ENCODE assay signal across 8 mouse cellular contexts in genomic region chr8:70439848-70440179, GRCm38 (mm10). TPM values are rescaled to one million over a fixed set of nuclear protein-coding genes. Genes with fewer than 3 reads are reported as not detected.
DNase-seq lines count a peak whose midpoint lies in the region; ATAC-seq and TF ChIP-seq lines count a peak whose summit lies in the region.

No protein-coding gene starts in this region.

- 0% methylated on average over 7 of the region's 7 CpGs for WGBS in cerebellum, adult 2 months
- WGBS in neural tube, embryonic 11.5 days = 11% methylated on average over 7 of the region's 7 CpGs
- 4% methylated on average over 7 of the region's 7 CpGs for WGBS in limb, embryonic 13.5 days
- 4% methylated on average over 7 of the region's 7 CpGs for WGBS in stomach, embryonic 14.5 days

- TF ChIP-seq POLR2A in cerebellum, adult 2 months (IDR thresholded peaks at IDR 0.05; ENCODE audit: borderline replicate concordance, insufficient read depth, low read length) = no peak

- no peak for TF ChIP-seq CTCF in cerebellum, adult 2 months (IDR thresholded peaks at IDR 0.05; ENCODE audit: borderline replicate concordance, insufficient read depth, low read depth, low read length)

- peaks cover 28% of the 10 kb centered on the region for H3K4me1 ChIP-seq in cerebellum, adult 2 months (ENCODE audit: control insufficient read depth, insufficient read depth, low read length)
- H3K4me1 ChIP-seq in neural tube, embryonic 11.5 days (ENCODE audit: control insufficient read depth, insufficient read depth, low read length) = peaks cover 7% of the 10 kb centered on the region; the same call in 1 of the 2 replicates
- peaks cover 26% of the 10 kb centered on the region for H3K4me1 ChIP-seq in limb, embryonic 13.5 days
- peaks cover 11% of the 10 kb centered on the region for H3K4me1 ChIP-seq in stomach, embryonic 14.5 days (ENCODE audit: control insufficient read depth, insufficient read depth, low read length)

- H3K4me3 ChIP-seq in cerebellum, adult 2 months (replicated peaks; ENCODE audit: insufficient read depth, low read depth, low read length) = peak overlapping the region; percentile 57
- peak overlapping the region; percentile 70 for H3K4me3 ChIP-seq in neural tube, embryonic 11.5 days (ENCODE audit: low read depth, low read length)
- peak overlapping the region; percentile 65 for H3K4me3 ChIP-seq in limb, embryonic 13.5 days
- peak overlapping the region; percentile 67 for H3K4me3 ChIP-seq in stomach, embryonic 14.5 days (ENCODE audit: low read depth, low read length)

- H3K4me2 ChIP-seq in neural tube, embryonic 11.5 days (ENCODE audit: low read depth) = peak overlapping the region; percentile 73
- H3K4me2 ChIP-seq in limb, embryonic 13.5 days (replicated peaks) = peak overlapping the region; percentile 90
- H3K4me2 ChIP-seq in stomach, embryonic 14.5 days (replicated peaks; ENCODE audit: low read depth, low read length) = peak overlapping the region; percentile 84

- no peaks in the 10 kb centered on the region; the same call in 1 of the 2 replicates for H3K36me3 ChIP-seq in neural tube, embryonic 11.5 days (ENCODE audit: control insufficient read depth, insufficient read depth, low read length)
- H3K36me3 ChIP-seq in limb, embryonic 13.5 days = no peaks in the 10 kb centered on the region; the same call in 1 of the 2 replicates
- no peaks in the 10 kb centered on the region for H3K36me3 ChIP-seq in stomach, embryonic 14.5 days (ENCODE audit: control insufficient read depth, insufficient read depth, low read length)

- DNase-seq in cerebellum, adult 2 months = no peak
- no peak for DNase-seq in cerebellum, adult 18-20 months
- no peak for DNase-seq in neural tube, embryonic 11.5 days (ENCODE audit: low spot score)
- DNase-seq in neural tube, embryonic 10.5 days (ENCODE audit: extremely low spot score, low spot score) = no peak
- DNase-seq in frontal cortex, postnatal 14 days (ENCODE audit: low spot score in 2 of 2) = no peak

- H3K27ac ChIP-seq in cerebellum, adult 2 months (ENCODE audit: insufficient read depth, low read length) = peak overlapping the region; percentile 36
- H3K27ac ChIP-seq in neural tube, embryonic 11.5 days (ENCODE audit: low read depth, low read length) = no peak overlapping the region
- no peak overlapping the region for H3K27ac ChIP-seq in limb, embryonic 13.5 days
- peak overlapping the region; percentile 52; the same call in 1 of the 2 replicates for H3K27ac ChIP-seq in stomach, embryonic 14.5 days (ENCODE audit: low read length)

- ATAC-seq in neural tube, embryonic 11.5 days (ENCODE audit: insufficient read depth, low FRiP score, low TSS enrichment) = no peak
- peak; percentile 78; the same call in 1 of the 2 replicates for ATAC-seq in limb, embryonic 13.5 days (ENCODE audit: low FRiP score, low read depth)
- ATAC-seq in stomach, embryonic 14.5 days (ENCODE audit: insufficient number of reproducible peaks, insufficient read depth, low FRiP score, low read depth) = no peak
- ATAC-seq in cerebellum, adult (ENCODE audit: insufficient number of reproducible peaks, low FRiP score, low TSS enrichment) = no peak

- H3K27me3 ChIP-seq in cerebellum, adult 2 months (ENCODE audit: control insufficient read depth, insufficient read depth, low read length) = no peaks in the 10 kb centered on the region
- H3K27me3 ChIP-seq in neural tube, embryonic 11.5 days (ENCODE audit: control insufficient read depth, insufficient read depth, low read length) = no peaks in the 10 kb centered on the region
- no peaks in the 10 kb centered on the region for H3K27me3 ChIP-seq in limb, embryonic 13.5 days
- no peaks in the 10 kb centered on the region for H3K27me3 ChIP-seq in stomach, embryonic 14.5 days (ENCODE audit: control insufficient read depth, insufficient read depth, low read length)

- H3K9ac ChIP-seq in neural tube, embryonic 11.5 days (ENCODE audit: low read length) = peak overlapping the region; percentile 70
- H3K9ac ChIP-seq in limb, embryonic 13.5 days = peak overlapping the region; percentile 71
- H3K9ac ChIP-seq in stomach, embryonic 14.5 days (replicated peaks; ENCODE audit: low read depth, low read length) = peak overlapping the region; percentile 55

- no peaks in the 10 kb centered on the region for H3K9me3 ChIP-seq in neural tube, embryonic 11.5 days (ENCODE audit: control insufficient read depth, low read length)
- H3K9me3 ChIP-seq in limb, embryonic 13.5 days = no peaks in the 10 kb centered on the region
- H3K9me3 ChIP-seq in stomach, embryonic 14.5 days (ENCODE audit: control insufficient read depth, low read depth, low read length) = no peaks in the 10 kb centered on the region

RNA-seq across cellular contexts. Expression of gene Crtc1, which starts 0.4 kb away (rescaled TPM):
- polyA plus RNA-seq in cerebellum, adult 2 months (2012; rRNA removed) = 90.2 and 105 TPM in 2 replicates
- polyA plus RNA-seq in neural tube, embryonic 11.5 days (2014; fragmentation: Nextera tagmentation; extraction: Ambion mirVana) = 16.1 and 17.9 TPM in 2 replicates
- polyA plus RNA-seq in limb, embryonic 13.5 days (2015; fragmentation: Nextera tagmentation; extraction: Ambion mirVana) = 26.7 and 29.9 TPM in 2 replicates
- polyA plus RNA-seq in stomach, embryonic 14.5 days (2014; fragmentation: Nextera tagmentation; extraction: Ambion mirVana) = 21.6 and 23.0 TPM in 2 replicates

RNA-seq across cellular contexts. Expression of gene Klhl26, which starts 37.0 kb away (rescaled TPM):
- 62.4 and 68.5 TPM in 2 replicates for polyA plus RNA-seq in cerebellum, adult 2 months (2012; rRNA removed)
- polyA plus RNA-seq in neural tube, embryonic 11.5 days (2014; fragmentation: Nextera tagmentation; extraction: Ambion mirVana) = 14.6 and 17.0 TPM in 2 replicates
- polyA plus RNA-seq in limb, embryonic 13.5 days (2015; fragmentation: Nextera tagmentation; extraction: Ambion mirVana) = 29.0 and 30.3 TPM in 2 replicates
- polyA plus RNA-seq in stomach, embryonic 14.5 days (2014; fragmentation: Nextera tagmentation; extraction: Ambion mirVana) = 20.9 and 22.1 TPM in 2 replicates

RNA-seq across cellular contexts. Expression of gene Tmem59l, which starts 47.3 kb away (rescaled TPM):
- 524 and 552 TPM in 2 replicates for polyA plus RNA-seq in cerebellum, adult 2 months (2012; rRNA removed)
- 19.3 and 20.7 TPM in 2 replicates for polyA plus RNA-seq in neural tube, embryonic 11.5 days (2014; fragmentation: Nextera tagmentation; extraction: Ambion mirVana)
- polyA plus RNA-seq in limb, embryonic 13.5 days (2015; fragmentation: Nextera tagmentation; extraction: Ambion mirVana) = 24.2 and 26.6 TPM in 2 replicates
- polyA plus RNA-seq in stomach, embryonic 14.5 days (2014; fragmentation: Nextera tagmentation; extraction: Ambion mirVana) = 4.8 and 6.4 TPM in 2 replicates

RNA-seq across cellular contexts. Expression of gene Crlf1, which starts 53.1 kb away (rescaled TPM):
- polyA plus RNA-seq in cerebellum, adult 2 months (2012; rRNA removed) = 3.8 and 4.0 TPM in 2 replicates
- polyA plus RNA-seq in neural tube, embryonic 11.5 days (2014; fragmentation: Nextera tagmentation; extraction: Ambion mirVana) = 3.4 and 3.7 TPM in 2 replicates
- polyA plus RNA-seq in limb, embryonic 13.5 days (2015; fragmentation: Nextera tagmentation; extraction: Ambion mirVana) = 83.3 and 85.0 TPM in 2 replicates
- 1.6 and 1.8 TPM in 2 replicates for polyA plus RNA-seq in stomach, embryonic 14.5 days (2014; fragmentation: Nextera tagmentation; extraction: Ambion mirVana)

Comparison
In these comparisons a context has a peak if more than half of its experiments do, and no peak if none do; other contexts are left out.
1. H3K27ac ChIP-seq: peak in cerebellum, adult 2 months (single experiment) and stomach, embryonic 14.5 days (single experiment); none in neural tube, embryonic 11.5 days (single experiment) and limb, embryonic 13.5 days (single experiment).
2. RNA of gene Tmem59l, which starts 47.3 kb away (polyA plus RNA-seq): 524 to 552 TPM in cerebellum, adult 2 months; 24.2 to 26.6 TPM in limb, embryonic 13.5 days, 19.3 to 20.7 TPM in neural tube, embryonic 11.5 days and 4.8 to 6.4 TPM in stomach, embryonic 14.5 days; every median in the first group is over 10 times any median in the second.
3. Peak in every context shown above with its lines, with median percentiles within 50 percentile points of each other: H3K4me3 ChIP-seq, H3K4me2 ChIP-seq and H3K9ac ChIP-seq.